Mouse (Mus musculus) heart, adult 11 months (tissue): ENCODE results near the gene Pam.

Experiments
- DNase-seq: peaks from one replicate; pipeline ENCODE4 v3.0.0; 2022

Gene Pam

DNA sequence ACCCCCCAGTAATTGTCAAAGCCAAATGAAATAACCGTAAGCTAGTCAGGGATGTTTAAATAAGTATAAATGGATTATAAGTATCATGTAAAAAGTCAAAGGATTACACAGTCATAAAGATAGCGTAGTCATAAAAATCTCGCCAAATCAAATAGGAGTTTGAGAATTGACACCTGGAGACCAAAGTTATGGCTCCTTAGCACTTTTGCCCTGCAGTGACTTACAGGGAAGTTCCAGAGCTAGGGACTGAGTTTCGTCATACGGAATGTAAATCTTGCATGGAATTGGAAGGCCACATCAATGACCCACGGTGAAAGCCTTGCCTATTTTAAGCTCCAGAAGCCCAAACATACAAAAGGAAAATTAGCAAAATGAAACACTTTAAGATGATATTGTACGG lies 192.6 kb downstream of the Pam start:
- no peak for DNase-seq

DNA sequence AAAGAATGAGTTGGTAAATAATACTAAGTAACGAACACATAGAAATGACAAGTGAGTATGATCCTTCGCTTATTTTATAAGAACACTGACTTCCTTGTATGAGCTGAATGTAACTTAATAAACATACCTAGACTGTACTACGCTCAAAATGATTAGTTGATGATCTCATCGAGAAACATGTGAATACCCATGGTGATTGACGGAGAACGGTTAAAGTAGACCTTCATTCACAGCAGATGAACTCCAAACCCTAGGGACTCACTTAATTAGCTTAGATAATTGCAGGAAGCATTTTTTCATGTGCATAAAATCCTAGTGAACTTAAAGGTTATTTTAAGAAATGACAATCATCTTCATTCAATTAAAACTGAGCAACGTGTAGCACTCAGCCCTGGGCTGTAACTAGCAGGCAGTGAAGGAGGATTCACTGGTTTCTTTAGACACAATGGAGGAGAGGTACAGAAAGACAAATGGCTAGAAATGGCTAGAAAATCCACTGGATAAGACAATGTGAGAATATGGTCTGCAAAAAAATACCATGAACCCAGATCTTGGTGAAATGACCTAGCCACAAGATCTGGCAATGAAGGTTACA lies 194.8 kb downstream of the Pam start:
- DNase-seq: no peak

DNA sequence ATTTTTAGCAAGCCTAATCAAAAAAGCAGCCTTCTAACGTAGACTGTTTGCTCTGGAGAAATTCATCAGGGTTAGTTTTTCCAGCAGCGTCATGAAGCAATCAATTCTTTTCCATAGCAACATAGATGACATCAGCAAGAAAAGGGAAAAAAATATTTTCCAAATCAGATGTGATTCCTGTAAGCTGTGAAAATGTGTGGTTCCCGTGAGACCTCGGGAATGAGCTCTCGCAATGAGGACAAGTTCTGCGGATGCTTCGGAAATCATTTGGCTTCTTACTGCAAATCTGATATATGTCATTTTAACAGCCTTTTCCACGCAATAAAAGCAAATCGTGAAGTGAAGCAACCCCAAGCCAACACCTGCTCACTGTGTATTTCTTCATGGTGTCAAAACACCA lies 207.9 kb downstream of the Pam start:
- peak; percentile 86 for DNase-seq

DNA sequence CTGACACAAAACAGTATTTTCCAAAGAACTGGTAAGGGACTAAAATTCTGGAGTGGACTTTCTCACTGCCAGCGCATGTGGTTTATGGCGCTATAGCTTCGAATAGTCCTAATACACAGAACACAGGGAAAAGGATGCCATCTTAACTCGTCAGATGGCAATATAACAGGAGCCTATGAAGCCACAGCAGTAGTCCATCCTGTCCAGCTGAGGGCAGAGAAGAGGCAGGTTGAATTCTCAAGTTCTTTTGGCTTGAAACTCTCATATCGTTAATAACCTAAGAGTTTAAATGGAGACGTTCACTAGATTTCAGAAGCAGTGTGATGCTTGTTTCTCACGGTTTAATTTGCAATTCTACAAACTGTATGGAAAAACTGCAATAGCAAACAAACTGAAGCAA lies 211.9 kb downstream of the Pam start:
- DNase-seq: peak; percentile 50

DNA sequence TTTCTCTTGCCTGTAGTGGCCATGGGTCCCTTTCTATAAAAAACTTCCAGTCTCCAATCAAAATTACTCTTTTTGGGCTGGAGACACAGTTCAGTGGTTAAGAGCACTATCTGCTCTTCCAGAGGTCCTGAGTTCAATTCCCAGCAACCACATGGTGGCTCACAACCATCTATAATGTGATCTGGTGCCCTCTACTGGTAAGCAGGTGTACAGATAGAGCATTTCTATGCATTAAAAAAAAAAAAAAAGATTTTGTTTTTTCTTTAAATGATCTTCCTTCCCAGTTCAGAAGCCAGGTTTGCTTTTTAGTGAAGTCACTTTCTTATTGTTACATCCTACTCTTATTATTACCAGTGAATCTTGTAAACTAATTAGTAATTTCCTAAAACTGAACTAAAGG lies 218.4 kb downstream of the Pam start:
- no peak for DNase-seq

- peak; percentile 80 for DNase-seq
These were observed 221.9 kb downstream of the Pam start for GRCm38 (mm10) chr1:97873490-97874054.

- peak; percentile 36 for DNase-seq
These were observed 223.0 kb downstream of the Pam start for GRCm38 (mm10) chr1:97872493-97872892.

DNA sequence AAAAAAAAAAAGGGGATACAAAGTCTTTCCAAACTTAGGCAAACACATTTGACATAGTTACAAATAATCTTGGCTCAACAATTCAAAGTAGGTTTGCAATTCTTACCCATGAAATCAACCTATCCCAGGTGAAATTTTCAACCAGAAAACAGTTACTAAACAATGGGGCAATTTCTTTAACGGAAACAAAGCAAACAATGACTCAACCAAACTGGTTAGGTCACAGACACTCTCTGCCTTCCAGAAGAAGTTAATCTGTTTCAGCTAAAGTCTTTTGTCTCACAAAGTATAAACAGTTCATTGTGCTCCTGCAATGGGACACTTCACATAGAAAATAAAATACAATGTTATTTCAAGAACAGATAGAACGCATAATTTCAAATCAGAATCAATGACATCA lies 223.4 kb downstream of the Pam start:
- no peak for DNase-seq

DNA sequence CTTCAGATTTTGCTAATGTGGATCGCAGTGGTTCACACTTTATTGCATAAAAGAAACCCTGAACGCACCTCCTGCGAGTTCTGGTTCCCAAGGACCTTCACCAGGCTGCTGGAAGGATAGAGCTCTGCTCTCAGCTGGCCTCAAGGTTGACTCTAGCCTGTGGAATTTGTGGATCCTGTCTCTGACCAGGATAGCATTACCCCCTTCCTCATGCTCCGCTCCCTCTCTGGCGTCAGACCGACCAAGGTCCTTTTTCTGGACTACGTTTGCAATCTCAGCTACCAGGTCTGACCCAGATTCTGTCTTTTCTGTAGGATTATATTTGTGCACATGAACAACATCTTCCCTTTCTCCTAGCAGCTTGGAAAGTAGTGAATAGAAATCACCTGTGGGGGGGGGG lies 231.3 kb downstream of the Pam start:
- no peak for DNase-seq

DNA sequence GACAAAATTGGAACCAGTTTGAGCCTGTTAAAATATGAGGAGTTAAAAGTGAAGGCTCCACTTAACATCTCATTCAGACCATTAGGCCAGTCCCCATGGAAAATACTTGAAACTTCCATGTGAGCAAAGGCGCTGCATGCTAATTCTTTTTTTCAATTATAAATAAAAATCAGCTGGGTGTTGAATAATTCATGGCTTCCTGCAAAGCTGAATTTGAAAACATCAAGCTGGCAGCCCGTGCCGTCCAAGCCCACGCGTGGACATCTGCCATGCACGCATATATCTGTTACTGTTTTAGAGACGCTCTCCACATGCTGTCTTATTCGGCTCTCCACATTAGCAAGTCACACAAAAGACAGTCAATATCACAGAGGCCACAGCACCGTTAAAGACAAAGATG lies 232.3 kb downstream of the Pam start:
- no peak for DNase-seq

DNA sequence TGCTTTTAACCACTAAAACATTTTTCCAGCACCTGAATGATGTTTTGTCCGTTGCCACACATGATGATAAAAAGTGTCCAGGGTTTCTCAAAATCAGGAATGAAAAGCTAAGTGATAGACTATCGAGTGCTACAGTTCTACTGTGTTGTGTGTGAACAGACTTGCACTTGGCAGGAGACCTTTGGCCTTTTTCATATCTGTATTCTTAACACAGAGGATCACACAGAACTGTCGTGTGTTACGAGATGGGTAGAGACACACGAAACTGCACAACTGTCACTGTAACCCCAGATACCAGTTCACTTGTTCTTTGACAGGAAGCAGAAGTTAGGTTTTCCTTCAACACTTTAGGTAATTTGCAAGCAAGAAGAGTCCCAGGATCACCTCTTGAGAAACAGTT lies 232.7 kb downstream of the Pam start:
- DNase-seq: no peak

DNA sequence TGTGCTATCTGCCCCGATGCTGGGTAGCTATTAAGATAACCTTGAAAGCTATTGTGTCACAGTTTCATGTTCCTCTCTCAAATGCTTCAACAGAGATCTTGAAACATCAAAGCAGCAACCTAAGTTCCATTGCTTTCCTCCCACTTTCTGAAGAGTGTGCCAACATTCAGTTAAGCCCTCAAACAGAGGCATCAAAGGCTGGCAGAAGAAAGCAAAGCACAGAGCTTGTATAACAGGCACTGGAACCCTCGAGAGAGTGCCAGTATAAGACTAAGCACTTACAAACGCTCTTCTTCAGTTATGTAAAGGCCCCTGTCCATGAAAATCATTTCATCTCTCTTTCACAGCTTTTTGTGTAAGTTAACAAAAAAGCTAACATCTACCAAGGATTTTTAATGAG lies 241.2 kb downstream of the Pam start:
- DNase-seq: no peak

DNA sequence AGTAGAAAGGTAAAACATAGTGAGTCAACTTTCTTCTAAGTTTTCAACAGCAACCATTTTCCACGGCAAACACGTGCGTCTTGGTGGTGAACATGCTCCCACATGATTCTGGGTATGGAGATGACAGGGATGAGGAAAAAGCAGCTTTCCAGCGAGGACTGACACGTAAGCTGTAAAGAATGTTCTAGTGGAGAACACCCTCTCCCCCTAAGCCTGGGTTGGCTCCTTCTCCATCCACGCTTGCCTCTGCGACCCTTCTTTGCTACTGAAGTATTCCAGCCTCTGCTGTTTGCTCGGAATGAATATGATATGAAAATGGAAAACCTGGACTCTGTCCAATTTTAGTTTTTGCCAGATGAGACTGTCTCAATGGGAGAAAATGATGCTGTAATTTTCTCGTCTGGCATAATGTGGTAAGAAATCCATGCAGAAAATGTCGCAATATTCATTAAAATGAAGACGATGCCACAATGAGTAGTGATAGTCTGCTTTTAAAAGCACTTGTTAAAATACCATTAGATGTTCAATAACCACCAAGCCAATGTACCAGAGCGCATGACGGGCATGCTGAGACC lies 243.8 kb downstream of the Pam start:
- DNase-seq: peak; percentile 92

DNA sequence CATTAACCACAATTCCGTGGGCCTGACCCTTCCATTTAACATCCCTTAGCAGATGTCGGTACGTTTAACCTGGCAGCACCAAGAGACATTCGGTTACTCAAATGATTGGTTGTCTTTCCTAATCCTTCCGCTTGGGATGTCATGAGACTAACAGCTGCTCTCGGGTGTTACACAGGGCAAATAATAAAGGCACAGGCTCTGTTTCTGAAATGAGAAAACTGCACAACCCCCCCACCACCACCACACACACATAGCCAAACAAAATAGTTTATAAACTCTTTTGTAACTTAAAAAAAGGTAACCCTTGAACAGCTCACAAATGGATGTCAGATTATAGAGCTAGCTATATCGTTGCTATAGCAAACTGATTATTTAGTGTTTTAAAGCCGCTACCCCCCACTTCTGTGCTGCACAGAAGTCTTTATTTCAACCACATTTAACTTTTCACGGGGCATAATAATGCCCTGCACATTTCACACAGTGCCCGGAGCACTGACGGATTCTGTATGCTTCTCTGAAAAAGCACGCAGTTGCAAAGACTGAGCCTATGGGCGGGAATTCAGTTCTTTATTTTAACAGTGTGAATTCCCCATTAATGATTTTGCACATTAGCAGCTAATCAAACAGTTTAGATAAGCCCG lies 246.7 kb downstream of the Pam start:
- no peak for DNase-seq

DNA sequence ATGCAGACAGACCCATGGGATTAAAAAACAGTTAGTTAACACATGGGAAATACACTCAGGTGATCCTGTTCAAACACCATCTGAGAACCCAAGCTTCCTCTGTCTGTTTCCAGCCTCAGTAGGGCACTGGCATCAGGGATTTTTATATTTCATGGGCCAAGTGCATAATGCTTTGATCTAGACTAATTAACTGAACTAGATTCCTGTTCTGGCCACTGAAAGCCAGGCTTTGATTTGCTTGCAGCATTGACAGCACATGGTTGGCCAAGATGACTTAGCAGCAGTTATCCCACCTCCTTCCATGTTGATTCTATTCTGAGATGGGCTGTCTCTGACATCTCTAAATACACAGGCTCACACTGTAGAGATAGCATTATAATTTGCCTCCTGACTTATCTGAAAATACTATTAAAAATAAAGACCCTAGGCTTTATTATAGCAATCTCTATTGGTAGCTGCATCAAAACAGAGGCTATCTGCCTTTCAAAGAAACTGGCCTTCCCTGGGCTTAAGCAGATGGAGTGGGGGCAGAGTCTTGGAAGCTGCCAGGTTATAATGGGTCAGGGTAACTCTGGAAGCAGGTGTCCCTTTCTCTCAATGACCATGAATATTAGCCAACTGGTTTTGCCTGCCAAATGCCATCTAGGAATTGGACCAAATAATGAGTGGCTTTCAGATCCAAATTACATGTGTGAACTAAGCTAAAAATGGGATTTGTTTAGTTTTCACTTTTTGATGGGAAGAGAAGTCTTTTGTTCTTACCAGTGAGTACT lies 252.0 kb downstream of the Pam start:
- no peak for DNase-seq

- peak; percentile 89 for DNase-seq
These were observed 261.1 kb downstream of the Pam start for GRCm38 (mm10) chr1:97834354-97834822.

DNA sequence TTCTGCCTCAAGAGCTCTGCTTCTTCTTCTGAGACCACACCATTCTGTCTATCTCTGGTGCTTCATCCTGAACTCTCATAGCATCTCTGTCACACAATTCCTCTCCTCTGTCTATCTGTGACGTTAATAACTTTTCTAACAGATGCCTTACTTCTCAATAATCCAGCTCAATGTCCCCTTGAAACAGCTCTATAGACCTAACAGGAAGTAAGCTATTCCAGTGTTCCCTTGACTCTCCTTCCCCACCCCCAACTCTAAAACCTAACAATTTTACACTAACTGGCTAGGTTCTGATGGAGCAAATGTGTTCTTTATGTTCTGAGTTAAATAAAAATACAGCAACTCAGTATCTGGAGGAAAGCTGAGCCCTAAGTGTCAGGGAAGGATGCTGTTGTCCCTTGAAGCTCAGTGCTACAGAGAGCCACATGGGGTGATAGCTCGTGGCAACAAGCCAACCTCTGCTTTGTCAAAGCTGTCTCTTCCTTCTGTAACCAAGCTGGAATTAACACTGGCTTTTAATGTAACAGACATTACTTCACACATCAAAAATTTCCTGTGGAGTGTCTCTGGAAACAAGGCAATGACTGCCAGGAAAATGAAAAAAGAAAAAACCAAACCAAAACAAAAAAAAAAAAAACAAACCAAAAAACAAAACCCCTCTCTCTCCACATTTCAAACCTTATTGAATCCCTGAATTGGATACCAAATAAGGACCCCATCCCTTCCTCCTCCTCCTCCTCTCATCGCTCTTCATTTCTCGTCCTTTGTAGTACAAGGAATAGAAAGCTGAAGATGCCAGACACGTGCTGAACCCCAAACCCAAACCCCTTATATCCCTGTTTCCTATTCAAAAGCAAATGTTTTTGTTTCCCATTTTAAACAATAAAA lies 261.7 kb downstream of the Pam start:
- DNase-seq: peak; percentile 94

GRCm38 (mm10) chr1:97828087-97828486 lies 267.4 kb downstream of the Pam start:
- DNase-seq: no peak

DNA sequence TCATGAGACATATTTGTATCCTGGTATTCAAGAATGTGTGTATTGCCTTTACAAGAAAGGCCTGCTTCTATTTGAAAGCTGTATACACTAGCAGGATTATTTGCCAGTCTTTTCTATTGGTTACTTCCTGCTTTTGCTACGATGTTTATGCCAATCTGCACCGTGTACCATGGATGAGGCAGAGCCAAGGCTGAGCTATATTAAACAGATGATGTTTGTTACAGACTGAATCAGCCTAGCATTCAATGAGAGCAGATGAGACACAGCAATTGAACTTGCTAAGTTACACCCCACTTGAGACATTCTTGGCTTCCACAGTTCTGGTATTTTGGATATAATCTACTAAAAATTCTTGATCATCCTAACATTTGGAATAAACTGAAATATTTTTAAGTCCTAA lies 267.9 kb downstream of the Pam start:
- DNase-seq: no peak

GRCm38 (mm10) chr1:97822904-97823303 lies 272.5 kb downstream of the Pam start:
- DNase-seq: peak; percentile 54

GRCm38 (mm10) chr1:97822203-97822602 lies 273.2 kb downstream of the Pam start:
- no peak for DNase-seq

GRCm38 (mm10) chr1:97821282-97821681 lies 274.2 kb downstream of the Pam start:
- DNase-seq: no peak
